Mouse (Mus musculus) cerebellum, adult 2 months (tissue): Measurements from ENCODE around the gene Hdac4.

ENCODE experiments used
- CTCF ChIP-seq: fragments of 200-500 bp; IDR thresholded peaks from 2 replicates; pipeline ENCODE4 v1.5.1; 2011; ENCODE audit warnings: low read depth, mild to moderate bottlenecking, control low read depth, low read length, moderate library complexity, borderline replicate concordance; ENCODE audit not compliant: insufficient read depth
- POLR2A ChIP-seq: fragments of 200-500 bp; IDR thresholded peaks from 2 replicates; pipeline ENCODE4 v1.6.1; 2011; ENCODE audit warnings: low read length, control low read depth, borderline replicate concordance; ENCODE audit not compliant: insufficient read depth

GRCm38 (mm10) chr1:92114091-92114490, 81.4 kb downstream of the Hdac4 start:
- TF ChIP-seq CTCF (no peak), POLR2A (no peak)
